Mouse (Mus musculus): ENCODE measurements at regions not wholly inside any gene's neighbourhood (a gene's known extent, or its start where the extent isn't known, plus 50 kb on each side); places are given as distances from the start of the nearest gene placed in this dataset.

GRCm38 (mm10) chr8:115430793-115431192 lies 276.8 kb downstream of the Maf start:
- Histone ChIP-seq H3K9ac (no peak overlapping the region), H3K4me1 (0 out of 2 replicates have a peak, but pooled peaks cover 3% of the 10 kb centered on the region), H3K4me3 (no peak overlapping the region), H3K36me3 (replicated peaks) (no peaks in the 10 kb centered on the region), H3K27ac (no peak overlapping the region), H3K27me3 (replicated peaks) (no peaks in the 10 kb centered on the region; the same call in 1 of the 2 replicates), H3K9me3 (no peaks in the 10 kb centered on the region), H3K4me2 (no peak overlapping the region)
- ATAC-seq (replicated peaks) = no peak
- 79% methylated on average over 3 of the region's 3 CpGs for WGBS

- H3K9ac ChIP-seq = no peak overlapping the region
- no peaks in the 10 kb centered on the region for H3K9me3 ChIP-seq
- 68% methylated on average over 3 of the region's 3 CpGs for WGBS
- H3K4me3 ChIP-seq = no peak overlapping the region
- H3K4me2 ChIP-seq = no peak overlapping the region
- no peaks in the 10 kb centered on the region; the same call in 1 of the 2 replicates for H3K27me3 ChIP-seq (replicated peaks)
- no peak overlapping the region for H3K27ac ChIP-seq
- ATAC-seq (replicated peaks) = no peak
- 0 out of 2 replicates have a peak, but pooled peaks cover 3% of the 10 kb centered on the region for H3K4me1 ChIP-seq
- H3K36me3 ChIP-seq (replicated peaks) = no peaks in the 10 kb centered on the region
These were observed 278.2 kb downstream of the Maf start for GRCm38 (mm10) chr8:115429291-115429883.

GRCm38 (mm10) chr8:115428528-115429290 lies 278.9 kb downstream of the Maf start:
- H3K9ac ChIP-seq = no peak overlapping the region
- no peaks in the 10 kb centered on the region for H3K36me3 ChIP-seq (replicated peaks)
- WGBS = 67% methylated on average over 15 of the region's 15 CpGs
- H3K4me1 ChIP-seq = 0 out of 2 replicates have a peak, but pooled peaks cover 3% of the 10 kb centered on the region
- H3K4me3 ChIP-seq = no peak overlapping the region
- no peaks in the 10 kb centered on the region for H3K9me3 ChIP-seq
- H3K27ac ChIP-seq = no peak overlapping the region
- H3K27me3 ChIP-seq (replicated peaks) = no peaks in the 10 kb centered on the region; the same call in 1 of the 2 replicates
- H3K4me2 ChIP-seq = no peak overlapping the region
- ATAC-seq (replicated peaks) = no peak

- no peak for ATAC-seq (replicated peaks)
- H3K4me1 ChIP-seq = 0 out of 2 replicates have a peak, but pooled peaks cover 3% of the 10 kb centered on the region
- 93% methylated on average over 2 of the region's 2 CpGs for WGBS
- no peak overlapping the region for H3K27ac ChIP-seq
- H3K27me3 ChIP-seq (replicated peaks) = no peaks in the 10 kb centered on the region; the same call in 1 of the 2 replicates
- H3K36me3 ChIP-seq (replicated peaks) = no peaks in the 10 kb centered on the region
- no peaks in the 10 kb centered on the region for H3K9me3 ChIP-seq
- no peak overlapping the region for H3K4me2 ChIP-seq
- H3K4me3 ChIP-seq = no peak overlapping the region
- H3K9ac ChIP-seq = no peak overlapping the region
These were observed 279.6 kb downstream of the Maf start for GRCm38 (mm10) chr8:115428022-115428421.

GRCm38 (mm10) chr8:115427490-115427889 lies 280.1 kb downstream of the Maf start:
- WGBS = 69% methylated on average over 3 of the region's 3 CpGs
- Histone ChIP-seq H3K27ac (no peak overlapping the region), H3K4me2 (no peak overlapping the region), H3K4me1 (0 out of 2 replicates have a peak, but pooled peaks cover 3% of the 10 kb centered on the region), H3K27me3 (replicated peaks) (no peaks in the 10 kb centered on the region; the same call in 1 of the 2 replicates), H3K4me3 (no peak overlapping the region), H3K9ac (no peak overlapping the region), H3K36me3 (replicated peaks) (no peaks in the 10 kb centered on the region), H3K9me3 (no peaks in the 10 kb centered on the region)
- no peak for ATAC-seq (replicated peaks)

GRCm38 (mm10) chr8:115426543-115426942 lies 281.1 kb downstream of the Maf start:
- WGBS = 83% methylated on average over 3 of the region's 3 CpGs

GRCm38 (mm10) chr8:115425360-115425759 lies 282.2 kb downstream of the Maf start:
- H3K9ac ChIP-seq = no peak overlapping the region
- no peaks in the 10 kb centered on the region for H3K36me3 ChIP-seq (replicated peaks)
- no peaks in the 10 kb centered on the region; the same call in 1 of the 2 replicates for H3K27me3 ChIP-seq (replicated peaks)
- no peak overlapping the region for H3K4me2 ChIP-seq
- no peak overlapping the region for H3K4me3 ChIP-seq
- no peak for ATAC-seq (replicated peaks)
- 55% methylated on average over 2 of the region's 2 CpGs for WGBS
- H3K4me1 ChIP-seq = 0 out of 2 replicates have a peak, but pooled peaks cover 3% of the 10 kb centered on the region
- no peak overlapping the region for H3K27ac ChIP-seq
- H3K9me3 ChIP-seq = no peaks in the 10 kb centered on the region

More at GRCm38 (mm10) chr8:115426543-115426942, 281.1 kb downstream of the Maf start:
- no peaks in the 10 kb centered on the region for H3K36me3 ChIP-seq (replicated peaks)
- H3K27me3 ChIP-seq (replicated peaks) = no peaks in the 10 kb centered on the region; the same call in 1 of the 2 replicates
- no peak overlapping the region for H3K4me3 ChIP-seq
- 0 out of 2 replicates have a peak, but pooled peaks cover 3% of the 10 kb centered on the region for H3K4me1 ChIP-seq
- no peak for ATAC-seq (replicated peaks)
- H3K4me2 ChIP-seq = no peak overlapping the region
- H3K9ac ChIP-seq = no peak overlapping the region
- H3K9me3 ChIP-seq = no peaks in the 10 kb centered on the region
- no peak overlapping the region for H3K27ac ChIP-seq

GRCm38 (mm10) chr8:115423682-115424081 lies 283.9 kb downstream of the Maf start:
- Histone ChIP-seq H3K27ac (no peak overlapping the region), H3K27me3 (replicated peaks) (no peaks in the 10 kb centered on the region; the same call in 1 of the 2 replicates), H3K4me2 (no peak overlapping the region), H3K36me3 (replicated peaks) (no peaks in the 10 kb centered on the region), H3K4me1 (no peaks in the 10 kb centered on the region), H3K4me3 (no peak overlapping the region), H3K9ac (no peak overlapping the region), H3K9me3 (no peaks in the 10 kb centered on the region)
- no peak for ATAC-seq (replicated peaks)
- 88% methylated on average over 2 of the region's 2 CpGs for whole genome bisulfite sequencing

- H3K4me3 ChIP-seq = no peak overlapping the region
- no peaks in the 10 kb centered on the region for H3K36me3 ChIP-seq (replicated peaks)
- no peaks in the 10 kb centered on the region for H3K4me1 ChIP-seq
- no peak overlapping the region for H3K9ac ChIP-seq
- no peaks in the 10 kb centered on the region; the same call in 1 of the 2 replicates for H3K27me3 ChIP-seq (replicated peaks)
- ATAC-seq (replicated peaks) = no peak
- H3K4me2 ChIP-seq = no peak overlapping the region
- no peaks in the 10 kb centered on the region for H3K9me3 ChIP-seq
- H3K27ac ChIP-seq = no peak overlapping the region
- WGBS = 89% methylated on average over 5 of the region's 5 CpGs
These were observed 284.5 kb downstream of the Maf start for GRCm38 (mm10) chr8:115423056-115423455.

- no peak overlapping the region for H3K27ac ChIP-seq
- H3K9me3 ChIP-seq = no peaks in the 10 kb centered on the region
- ATAC-seq (replicated peaks) = no peak
- H3K4me2 ChIP-seq = no peak overlapping the region
- no peaks in the 10 kb centered on the region for H3K27me3 ChIP-seq (replicated peaks)
- no peaks in the 10 kb centered on the region for H3K36me3 ChIP-seq (replicated peaks)
- H3K4me3 ChIP-seq = no peak overlapping the region
- WGBS = 78% methylated on average over 3 of the region's 3 CpGs
- H3K9ac ChIP-seq = no peak overlapping the region
- no peaks in the 10 kb centered on the region for H3K4me1 ChIP-seq
These were observed 287.1 kb downstream of the Maf start for GRCm38 (mm10) chr8:115420536-115420935.

- H3K4me2 ChIP-seq = no peak overlapping the region
- no peaks in the 10 kb centered on the region for H3K27me3 ChIP-seq (replicated peaks)
- ATAC-seq (replicated peaks) = no peak
- no peaks in the 10 kb centered on the region for H3K4me1 ChIP-seq
- H3K36me3 ChIP-seq (replicated peaks) = no peaks in the 10 kb centered on the region
- H3K4me3 ChIP-seq = no peak overlapping the region
- no peak overlapping the region for H3K27ac ChIP-seq
- no peak overlapping the region for H3K9ac ChIP-seq
- 25% methylated on average over 6 of the region's 6 CpGs for WGBS
- H3K9me3 ChIP-seq = no peaks in the 10 kb centered on the region
These were observed 287.5 kb downstream of the Maf start for GRCm38 (mm10) chr8:115420131-115420530.

- Histone ChIP-seq H3K4me1 (peaks cover 5% of the 10 kb centered on the region), H3K27me3 (replicated peaks) (no peaks in the 10 kb centered on the region), H3K27ac (no peak overlapping the region), H3K4me3 (no peak overlapping the region), H3K36me3 (replicated peaks) (no peaks in the 10 kb centered on the region), H3K9ac (no peak overlapping the region), H3K4me2 (no peak overlapping the region), H3K9me3 (no peaks in the 10 kb centered on the region)
- 61% methylated on average over 6 of the region's 6 CpGs for WGBS
- ATAC-seq (replicated peaks) = no peak
These were observed 289.5 kb downstream of the Maf start for GRCm38 (mm10) chr8:115418056-115418455.

Data from midbrain, embryonic 15.5 days (tissue).